Mouse (Mus musculus) heart, postnatal 0 days (tissue): Measurements from ENCODE around the gene Hdhd3. TPM values are rescaled to one million over a fixed set of nuclear protein-coding genes. Genes with fewer than 3 reads are reported as not detected.

Source experiments
- ATAC-seq: fragments of 200-750 bp; cut with Nextera tagmentation; 2 replicates; pipeline ENCODE4 v1.8.0; 2017; ENCODE audit warnings: low read depth, moderate number of reproducible peaks, moderate library complexity; ENCODE audit not compliant: insufficient read depth
- DNase-seq: peaks from one replicate; pipeline ENCODE4 v3.0.0-alpha.2; 2016; ENCODE audit warnings: low spot score
- H3K27ac ChIP-seq: fragments of 300-500 bp; sonication (generic); 2 replicates; pipeline ENCODE4 v1.5.1; 2014; ENCODE audit warnings: low read depth, mild to moderate bottlenecking
- H3K27me3 ChIP-seq: fragments of 300-500 bp; sonication (generic); 2 replicates; pipeline ENCODE4 v1.6.1; 2014; ENCODE audit warnings: low read length, mixed read lengths; ENCODE audit not compliant: control insufficient read depth, insufficient read depth
- H3K36me3 ChIP-seq: fragments of 300-500 bp; sonication (generic); replicated peaks from 2 replicates; pipeline ENCODE4 v1.6.1; 2014; ENCODE audit warnings: low read length, mixed read lengths; ENCODE audit not compliant: control insufficient read depth, insufficient read depth
- H3K4me1 ChIP-seq: fragments of 300-500 bp; sonication (generic); 2 replicates; pipeline ENCODE4 v1.6.1; 2014; ENCODE audit warnings: antibody characterized with exemption; ENCODE audit not compliant: control insufficient read depth, insufficient read depth
- H3K4me2 ChIP-seq: fragments of 300-500 bp; sonication (generic); 2 replicates; pipeline ENCODE4 v1.6.1; 2014; ENCODE audit warnings: low read depth, mild to moderate bottlenecking, low read length, moderate library complexity
- H3K4me3 ChIP-seq: fragments of 300-500 bp; sonication (generic); 2 replicates; pipeline ENCODE4 v1.5.1; 2014; ENCODE audit warnings: low read depth, low read length
- H3K9ac ChIP-seq: fragments of 300-500 bp; sonication (generic); replicated peaks from 2 replicates; pipeline ENCODE4 v1.6.1; 2014; ENCODE audit warnings: low read depth, low read length, mixed read lengths
- H3K9me3 ChIP-seq: fragments of 300-500 bp; sonication (generic); replicated peaks from 2 replicates; pipeline ENCODE4 v1.6.1; 2016; ENCODE audit warnings: low read length; ENCODE audit not compliant: control insufficient read depth
- CTCF ChIP-seq: IDR thresholded peaks from 2 replicates; pipeline ENCODE4 v1.5.1; 2016; ENCODE audit warnings: antibody characterized with exemption, control low read depth, low read depth
- EP300 ChIP-seq: IDR thresholded peaks from 2 replicates; pipeline ENCODE4 v1.6.1; 2016; ENCODE audit warnings: antibody characterized with exemption, low read depth
- WGBS: fragments of 180-500 bp; shearing (Covaris S2); extraction: QIAGEN DNeasy Blood & Tissue Kit; methylation state at CpG from one replicate; pipeline ENCODE4 v1.1.7; 2014; 5-methylcytosine and 5-hydroxymethylcytosine counted together
- polyA plus RNA-seq: library from polyadenylated mRNA; unstranded; fragments of >200 nt; fragmentation: Nextera tagmentation; extraction: Ambion mirVana; gene quantifications from 2 replicates; pipeline ENCODE4 v1.2.1, GENCODE M21; 2015
- total RNA-seq: library from RNA; depleted of rRNA; stranded (reverse); fragments of >200 nt; gene quantifications from 2 replicates; pipeline ENCODE4 v1.2.3, GENCODE M21; 2014; ENCODE audit warnings: low replicate concordance

The Hdhd3 gene
- total and polyA plus RNA-seq, 2 experiments from 2014 or later = 9.7 to 17.8 TPM

DNA sequence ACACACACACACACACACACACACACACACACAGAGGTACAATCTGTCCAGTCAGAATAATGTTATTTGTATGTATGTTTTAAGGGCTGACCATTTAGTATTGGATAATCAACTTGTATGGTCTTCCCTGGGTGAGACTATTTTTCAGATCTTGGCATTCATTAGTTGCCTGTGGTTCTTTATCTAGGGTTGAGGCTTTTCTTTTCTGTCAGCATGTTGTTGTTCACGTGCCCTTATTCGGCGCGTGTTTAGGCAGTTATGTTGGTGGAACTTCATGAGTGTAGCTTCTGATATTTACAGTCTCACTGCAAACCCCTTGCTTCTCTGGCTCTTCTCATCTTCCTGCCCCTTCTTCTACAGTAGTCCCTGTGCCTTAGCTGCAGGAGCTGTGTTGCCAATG is 24.4 kb upstream of the Hdhd3 start:
- Histone ChIP-seq H3K4me2 (no peak overlapping the region), H3K9ac (no peak overlapping the region), H3K27ac (no peak overlapping the region), H3K9me3 (no peaks in the 10 kb centered on the region), H3K27me3 (no peaks in the 10 kb centered on the region), H3K4me1 (peaks cover 6% of the 10 kb centered on the region), H3K4me3 (no peak overlapping the region), H3K36me3 (0 out of 2 replicates have a peak, but pooled peaks cover 2% of the 10 kb centered on the region)
- ATAC-seq (no peak), DNase-seq (no peak)
- 74% methylated on average over 4 of the region's 4 CpGs for WGBS
- TF ChIP-seq EP300 (no peak), CTCF (no peak)

DNA sequence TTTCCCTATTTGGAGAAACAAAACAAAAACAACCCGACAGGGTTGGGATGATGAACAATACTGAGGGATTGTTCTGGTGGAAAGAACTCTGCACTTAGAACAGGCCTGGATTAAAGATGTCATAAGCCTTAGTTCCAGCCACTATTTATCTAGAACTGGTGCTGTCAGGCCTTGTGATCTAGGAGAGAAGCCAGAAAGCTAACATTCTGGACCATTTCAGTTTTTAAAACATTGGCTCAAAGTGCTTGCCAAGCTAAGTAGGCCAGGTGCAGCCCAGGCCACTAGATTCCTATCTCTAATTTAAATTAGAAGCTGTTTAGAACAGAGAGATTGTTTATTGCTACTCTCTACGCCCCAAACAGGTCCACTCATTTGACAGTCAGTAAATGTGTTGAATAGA is 23.0 kb upstream of the Hdhd3 start:
- no peak overlapping the region for H3K4me3 ChIP-seq
- no peak for ATAC-seq
- WGBS = 51% methylated on average over 2 of the region's 2 CpGs
- TF ChIP-seq EP300 = no peak
- no peak for TF ChIP-seq CTCF
- H3K9ac ChIP-seq = no peak overlapping the region
- no peaks in the 10 kb centered on the region for H3K27me3 ChIP-seq
- H3K4me2 ChIP-seq = no peak overlapping the region
- no peaks in the 10 kb centered on the region for H3K9me3 ChIP-seq
- H3K36me3 ChIP-seq = 0 out of 2 replicates have a peak, but pooled peaks cover 5% of the 10 kb centered on the region
- H3K4me1 ChIP-seq = peaks cover 6% of the 10 kb centered on the region
- H3K27ac ChIP-seq = no peak overlapping the region
- no peak for DNase-seq

DNA sequence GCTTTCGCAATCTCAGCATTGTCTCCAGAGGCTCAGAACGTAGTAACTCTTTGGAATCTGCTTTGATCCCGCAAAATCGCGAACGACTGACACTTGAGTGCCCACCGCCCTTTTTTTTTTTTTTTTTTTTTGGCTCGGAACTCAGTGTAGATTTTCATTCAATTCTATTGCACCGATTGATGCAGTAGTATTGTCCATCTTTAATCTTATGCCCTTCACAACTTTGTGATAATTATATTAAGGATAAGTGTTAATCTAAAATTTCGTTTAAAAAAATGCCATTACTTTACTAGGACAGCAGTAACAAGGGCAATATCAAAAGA is 22.2 kb upstream of the Hdhd3 start:
- TF ChIP-seq EP300 (no peak), CTCF (no peak)
- Histone ChIP-seq H3K4me3 (peak overlapping the region; percentile 81), H3K27ac (no peak overlapping the region), H3K4me2 (peak overlapping the region; percentile 95), H3K36me3 (0 out of 2 replicates have a peak, but pooled peaks cover 5% of the 10 kb centered on the region), H3K9me3 (no peaks in the 10 kb centered on the region), H3K27me3 (no peaks in the 10 kb centered on the region), H3K4me1 (peaks cover 6% of the 10 kb centered on the region), H3K9ac (0 out of 2 replicates have a peak overlapping the region, but pooled peaks have one; percentile 83)
- ATAC-seq (no peak), DNase-seq (no peak)
- 2% methylated on average over 10 of the region's 10 CpGs for WGBS

DNA sequence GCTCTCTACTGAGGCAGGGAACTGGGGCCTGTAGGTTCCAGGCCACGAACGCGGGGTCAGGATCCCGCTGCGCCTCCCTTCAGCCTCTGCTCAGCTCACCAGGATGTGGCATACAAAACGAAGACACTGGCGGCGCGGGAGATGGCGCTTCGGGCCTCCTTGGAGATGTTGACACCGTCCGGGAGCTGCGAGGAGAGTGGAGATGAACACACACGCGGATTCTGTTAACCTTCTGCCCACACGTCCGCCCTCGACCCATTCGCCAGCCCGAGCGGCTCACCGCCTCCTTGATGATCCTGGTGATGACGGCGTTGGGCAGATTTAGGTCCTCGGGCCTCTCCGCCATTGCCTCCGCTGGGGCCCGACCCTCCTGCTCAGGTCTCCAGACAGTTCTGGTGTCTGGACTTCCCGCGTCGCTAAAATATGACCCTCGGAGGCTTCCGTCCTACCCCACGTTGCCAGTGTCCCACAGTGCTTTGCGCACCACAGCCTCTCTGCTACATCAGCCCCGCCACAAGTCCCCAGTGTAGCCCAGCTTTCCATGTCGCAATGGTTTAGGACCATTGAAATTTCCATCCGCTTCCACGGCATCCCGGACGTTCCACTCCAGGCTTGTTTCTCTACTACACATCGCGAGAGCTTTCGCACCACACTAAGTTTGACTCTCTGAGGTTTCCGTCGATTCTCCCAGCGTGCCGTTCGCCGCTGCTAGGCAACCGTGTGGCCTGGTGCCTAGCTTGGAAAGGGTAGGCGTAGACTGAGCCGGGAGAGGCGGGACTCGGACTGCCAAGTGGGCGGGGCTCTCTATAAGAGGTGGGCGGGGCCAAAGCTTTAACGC is 21.6 kb upstream of the Hdhd3 start, which contains the start of the genes Pole3 and 4933430I17Rik:
Gene Pole3, minus strand, starts transcription at position 418 of the 838 bp plus-strand sequence.
Gene 4933430I17Rik, plus strand, starts transcription at position 719 of the 838 bp plus-strand sequence.
- peaks cover 6% of the 10 kb centered on the region for H3K4me1 ChIP-seq
- H3K9me3 ChIP-seq = no peaks in the 10 kb centered on the region
- TF ChIP-seq CTCF = no peak
- no peak for TF ChIP-seq EP300
- WGBS = under 1% methylated on average over 59 of the region's 59 CpGs
- H3K4me2 ChIP-seq = peak within 1 kb of the TSS; percentile 95
- H3K36me3 ChIP-seq = 0 out of 2 replicates have a peak, but pooled peaks cover 5% of the 10 kb centered on the region
- no peaks in the 10 kb centered on the region for H3K27me3 ChIP-seq
- H3K27ac ChIP-seq = peak within 1 kb of the TSS; percentile 93
- peak within 1 kb of the TSS; percentile 83 for H3K9ac ChIP-seq
- ATAC-seq (peak; percentile 99), DNase-seq (peak; percentile 95)
- peak within 1 kb of the TSS; percentile 81 for H3K4me3 ChIP-seq

DNA sequence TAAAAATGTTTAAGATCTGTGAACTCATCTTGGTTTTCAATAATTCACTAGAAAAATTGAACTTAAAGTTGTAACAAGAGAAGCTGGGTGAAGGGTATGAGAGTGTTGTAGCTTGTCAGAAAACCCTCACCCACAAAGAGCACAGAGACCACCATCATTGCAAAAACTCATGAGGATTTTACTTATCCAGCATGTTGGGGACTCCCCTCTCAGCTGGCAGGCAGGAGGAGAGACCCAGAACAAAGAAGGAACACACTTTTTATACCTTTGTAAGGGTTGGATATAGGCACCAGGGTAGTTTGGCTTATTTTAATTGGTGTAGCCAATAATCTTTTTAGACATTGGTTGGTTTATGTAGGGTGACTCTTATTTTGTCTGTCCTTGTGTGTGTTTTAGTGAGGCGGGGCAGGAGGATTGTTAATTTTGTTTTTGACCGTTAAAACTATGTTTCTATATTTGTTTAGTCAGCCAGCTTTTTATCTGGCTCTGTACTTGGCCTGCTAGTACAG is 17.7 kb upstream of the Hdhd3 start:
- Histone ChIP-seq H3K36me3 (0 out of 2 replicates have a peak, but pooled peaks cover 5% of the 10 kb centered on the region), H3K4me1 (peaks cover 22% of the 10 kb centered on the region), H3K9me3 (no peaks in the 10 kb centered on the region), H3K27me3 (no peaks in the 10 kb centered on the region), H3K4me2 (no peak overlapping the region), H3K27ac (no peak overlapping the region), H3K9ac (no peak overlapping the region), H3K4me3 (no peak overlapping the region)
- 75% methylated on average over 2 of the region's 2 CpGs for WGBS
- ATAC-seq (no peak), DNase-seq (no peak)
- no peak for TF ChIP-seq CTCF
- TF ChIP-seq EP300 = no peak
